Mouse (Mus musculus): ENCODE measurements around the gene Wsb2. TPM values are rescaled to one million over a fixed set of nuclear protein-coding genes. Genes with fewer than 3 reads are reported as not detected.
"Not testable (repeated sequence)": the region's sequence is repeated elsewhere in the genome, so short reads cannot be mapped to it uniquely, and the experiment has no call there.

Wsb2 gene
- total RNA-seq, 1 experiment from 2014 or later, result 19.2 TPM

DNA sequence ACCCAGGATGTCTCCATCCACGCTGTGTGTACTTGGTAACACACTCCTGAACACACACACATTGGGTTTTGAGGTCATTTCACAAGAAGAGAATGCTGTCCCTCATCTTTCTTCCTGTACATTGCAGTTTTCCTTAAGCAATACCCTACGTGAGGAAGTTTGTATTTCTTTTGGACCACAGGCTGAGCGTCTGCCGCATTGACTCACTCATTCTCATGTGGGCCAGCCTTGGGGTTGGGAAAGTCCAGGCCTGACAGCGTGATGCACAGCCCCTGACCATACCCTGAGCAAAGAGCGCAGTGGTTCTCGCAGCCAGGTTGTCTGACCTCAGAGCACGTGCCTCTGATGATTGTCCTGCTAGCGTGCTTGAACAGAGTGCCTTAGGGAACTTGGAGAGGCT lies 16.3 kb downstream of the Wsb2 start:
- peak in 1 of 2 experiments; percentile 33; a peak in 1 of 4 replicates for ATAC-seq (replicated peaks in 1 of 2; ENCODE audit: insufficient read depth in 1 of 2, low FRiP score in 2 of 2, low TSS enrichment in 1 of 2, low read depth in 1 of 2, poor library complexity in 2 of 2, severe bottlenecking in 2 of 2)

DNA sequence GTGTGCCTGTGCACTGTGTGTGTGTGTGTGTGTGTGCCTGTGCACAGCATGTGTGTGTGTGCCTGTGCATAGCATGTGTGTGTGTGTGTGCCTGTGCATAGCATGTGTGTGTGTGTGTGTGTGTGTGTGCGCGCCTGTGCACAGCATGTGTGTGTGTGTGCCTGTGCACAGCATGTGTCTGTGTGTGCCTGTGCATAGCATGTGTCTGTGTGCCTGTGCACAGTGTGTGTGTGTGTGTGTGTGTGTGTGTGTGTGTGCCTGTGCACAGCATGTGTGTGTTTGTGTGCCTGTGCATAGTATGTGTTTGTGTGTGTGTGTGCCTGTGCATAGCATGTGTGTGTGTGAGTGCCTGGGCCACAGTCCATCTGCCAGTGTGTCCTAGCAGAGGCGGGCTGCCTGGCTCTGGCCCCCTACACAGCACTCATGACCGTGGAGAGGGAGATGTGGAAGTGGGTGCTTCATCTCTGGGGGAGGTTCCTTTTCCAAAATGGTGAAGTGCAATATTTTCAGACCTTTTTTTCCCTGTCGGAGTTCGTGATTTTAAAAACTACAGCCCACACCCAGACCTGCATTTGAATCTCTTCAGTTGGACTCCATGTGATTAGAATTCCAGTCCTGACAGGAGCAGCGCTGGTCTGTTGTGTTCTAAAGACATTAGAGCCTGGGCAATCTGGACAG lies 17.4 kb downstream of the Wsb2 start:
- ATAC-seq (replicated peaks in 1 of 2; ENCODE audit: insufficient read depth in 1 of 2, low FRiP score in 2 of 2, low TSS enrichment in 1 of 2, low read depth in 1 of 2, poor library complexity in 2 of 2, severe bottlenecking in 2 of 2), result no peak

DNA sequence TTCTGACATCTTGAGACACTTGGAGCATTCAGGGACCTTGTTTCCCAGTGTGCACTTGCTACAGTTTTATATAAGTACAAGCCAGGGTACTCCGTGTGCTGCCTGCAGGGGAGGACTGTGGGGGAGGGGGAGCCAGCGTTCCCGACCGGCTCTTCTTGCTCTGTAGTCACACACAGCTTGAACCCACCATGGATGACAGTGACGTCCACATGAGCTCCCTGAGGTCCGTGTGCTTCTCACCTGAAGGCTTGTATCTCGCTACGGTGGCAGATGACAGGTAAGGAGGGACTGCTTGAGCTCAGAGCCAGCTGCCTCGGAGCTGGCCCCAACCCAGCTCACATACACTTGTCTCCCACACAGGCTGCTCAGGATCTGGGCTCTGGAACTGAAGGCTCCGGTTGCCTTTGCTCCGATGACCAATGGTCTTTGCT lies 19.2 kb downstream of the Wsb2 start:
- ATAC-seq (replicated peaks in 1 of 2; ENCODE audit: insufficient read depth in 1 of 2, low FRiP score in 2 of 2, low TSS enrichment in 1 of 2, low read depth in 1 of 2, poor library complexity in 2 of 2, severe bottlenecking in 2 of 2), result no peak

DNA sequence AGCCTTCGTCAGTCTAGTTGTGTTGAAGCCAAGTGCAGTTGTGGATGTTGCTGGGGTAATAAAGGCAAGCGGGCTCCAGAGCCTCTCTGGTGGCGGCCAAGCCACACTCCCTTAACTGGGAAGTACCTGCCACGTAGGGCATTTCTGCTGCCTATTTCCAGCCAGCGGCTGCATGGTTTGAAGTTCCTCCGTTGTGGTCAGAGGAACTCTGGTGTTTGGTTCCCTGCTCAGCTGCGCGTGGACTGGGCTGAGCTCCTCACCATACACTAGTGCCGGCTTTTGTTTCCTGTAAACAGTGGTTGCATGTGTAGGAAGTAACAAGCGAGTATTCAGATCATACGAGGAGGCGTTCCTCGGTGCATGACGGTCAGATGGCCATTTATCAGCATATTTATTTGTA lies 20.6 kb downstream of the Wsb2 start:
- peak; percentile 65 to 74 for ATAC-seq (replicated peaks in 1 of 2; ENCODE audit: insufficient read depth in 1 of 2, low FRiP score in 2 of 2, low TSS enrichment in 1 of 2, low read depth in 1 of 2, poor library complexity in 2 of 2, severe bottlenecking in 2 of 2)

DNA sequence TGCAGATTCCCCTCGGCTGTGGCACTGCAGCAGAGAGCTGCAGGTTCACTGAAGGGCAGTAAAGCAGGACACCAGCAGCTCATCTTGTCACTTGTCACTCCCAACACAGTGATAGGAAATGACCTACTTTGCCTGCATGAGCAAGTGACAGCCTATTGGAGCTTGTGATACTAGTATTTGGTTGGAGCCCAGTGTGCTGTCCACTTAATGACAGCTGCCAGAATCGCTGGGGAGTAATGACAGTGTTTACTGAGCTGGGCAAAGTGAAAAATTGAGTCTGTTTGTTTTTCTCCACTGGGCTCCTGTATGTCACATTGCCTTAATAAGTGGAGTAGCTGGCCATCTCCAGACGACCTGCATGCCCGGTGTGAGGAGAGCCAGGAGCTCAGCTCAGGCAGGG lies 23.1 kb downstream of the Wsb2 start:
- ATAC-seq (replicated peaks in 1 of 2; ENCODE audit: insufficient read depth in 1 of 2, low FRiP score in 2 of 2, low TSS enrichment in 1 of 2, low read depth in 1 of 2, poor library complexity in 2 of 2, severe bottlenecking in 2 of 2), result no peak

DNA sequence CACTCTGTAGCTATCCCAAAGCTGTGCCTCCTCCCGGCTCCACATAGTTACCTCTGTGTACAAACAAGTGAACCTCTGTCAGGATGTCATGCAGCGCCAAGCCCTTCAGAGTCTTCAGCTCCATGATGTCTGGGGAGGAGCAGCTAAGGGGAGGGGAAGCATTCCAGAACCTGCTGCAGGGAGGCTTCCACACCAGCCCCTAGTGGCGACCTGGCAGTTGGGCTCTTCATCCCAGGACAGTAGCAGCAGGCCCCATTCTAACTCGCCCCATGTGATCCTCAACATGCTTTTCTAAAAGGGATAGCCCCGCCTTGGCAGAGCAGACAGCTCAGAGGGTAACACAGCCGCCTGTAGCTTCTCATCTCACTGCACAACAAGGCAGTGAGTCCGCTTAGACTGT lies 24.7 kb downstream of the Wsb2 start:
- ATAC-seq (replicated peaks in 1 of 2; ENCODE audit: insufficient read depth in 1 of 2, low FRiP score in 2 of 2, low TSS enrichment in 1 of 2, low read depth in 1 of 2, poor library complexity in 2 of 2, severe bottlenecking in 2 of 2), result no peak

DNA sequence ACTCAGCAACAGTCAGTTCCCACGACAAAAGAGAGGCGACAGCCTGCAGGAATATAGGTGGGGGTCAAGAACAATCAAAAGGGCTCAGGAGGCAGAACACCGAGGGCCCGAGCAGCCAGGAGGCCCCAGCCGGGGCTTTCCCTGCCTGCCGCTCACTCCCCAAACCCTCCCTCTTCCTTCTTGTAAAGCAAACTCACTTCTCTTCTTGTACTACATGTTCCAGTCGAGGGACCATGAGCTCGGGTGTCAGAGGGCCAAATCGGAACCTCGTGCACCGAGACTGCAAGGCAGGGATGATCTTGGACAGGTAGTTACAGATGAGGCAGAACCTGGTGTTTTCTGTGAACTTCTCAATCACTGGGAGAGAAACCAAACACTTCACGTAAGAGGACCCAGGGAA lies 26.1 kb downstream of the Wsb2 start:
- ATAC-seq (replicated peaks in 1 of 2; ENCODE audit: insufficient read depth in 1 of 2, low FRiP score in 2 of 2, low TSS enrichment in 1 of 2, low read depth in 1 of 2, poor library complexity in 2 of 2, severe bottlenecking in 2 of 2), result no peak

DNA sequence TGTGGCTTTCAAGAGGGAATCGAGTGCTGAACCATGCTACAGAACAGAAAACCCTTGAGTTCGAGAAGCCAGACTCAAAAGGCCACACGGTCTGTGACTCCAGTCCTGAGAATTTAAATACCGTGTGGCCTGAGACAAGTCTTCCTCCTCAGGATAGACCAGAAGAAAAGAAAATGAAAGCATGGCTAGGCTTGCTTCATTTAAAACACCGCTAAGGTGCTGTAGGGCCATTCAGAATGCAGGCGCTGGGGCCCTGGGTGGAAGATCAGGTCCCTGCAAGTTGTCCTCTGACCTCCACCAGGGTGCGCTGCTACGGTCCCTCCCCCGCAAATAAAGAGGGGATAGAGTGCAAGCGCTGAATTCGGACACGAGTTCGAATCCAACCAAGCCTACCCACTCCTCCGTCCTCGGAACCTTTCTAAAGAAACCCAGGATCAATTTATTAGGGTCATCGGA lies 31.2 kb downstream of the Wsb2 start:
- peak in 1 of 2 experiments; percentile 54; a peak in 2 of 4 replicates for ATAC-seq (replicated peaks in 1 of 2; ENCODE audit: insufficient read depth in 1 of 2, low FRiP score in 2 of 2, low TSS enrichment in 1 of 2, low read depth in 1 of 2, poor library complexity in 2 of 2, severe bottlenecking in 2 of 2)

DNA sequence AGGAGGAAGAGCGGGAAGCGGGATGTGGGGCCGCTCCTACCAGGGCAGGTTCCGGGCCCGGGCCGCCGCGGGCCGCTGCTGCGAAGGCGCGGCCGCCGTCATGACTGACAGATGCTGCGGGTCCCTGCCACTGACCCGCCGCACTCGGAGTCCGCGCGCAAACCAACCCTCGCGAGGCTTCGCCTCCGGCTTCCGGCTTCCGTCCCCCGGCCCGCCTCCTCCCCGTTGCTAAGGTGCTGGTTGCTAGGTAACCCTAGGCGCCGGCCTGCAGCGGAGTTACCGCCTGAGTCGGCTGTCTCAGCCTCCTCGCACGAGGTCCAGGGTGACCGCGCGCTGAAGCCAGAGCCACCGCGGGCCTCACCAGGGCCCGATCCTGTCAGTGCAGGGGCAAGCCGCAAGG lies 31.8 kb downstream of the Wsb2 start, which contains the start of gene Rfc5:
Gene Rfc5 (minus strand): TSS at position 171 of the 400 bp plus-strand sequence.
- peak; percentile 96 to 98 for ATAC-seq (replicated peaks in 1 of 2; ENCODE audit: insufficient read depth in 1 of 2, low FRiP score in 2 of 2, low TSS enrichment in 1 of 2, low read depth in 1 of 2, poor library complexity in 2 of 2, severe bottlenecking in 2 of 2)

DNA sequence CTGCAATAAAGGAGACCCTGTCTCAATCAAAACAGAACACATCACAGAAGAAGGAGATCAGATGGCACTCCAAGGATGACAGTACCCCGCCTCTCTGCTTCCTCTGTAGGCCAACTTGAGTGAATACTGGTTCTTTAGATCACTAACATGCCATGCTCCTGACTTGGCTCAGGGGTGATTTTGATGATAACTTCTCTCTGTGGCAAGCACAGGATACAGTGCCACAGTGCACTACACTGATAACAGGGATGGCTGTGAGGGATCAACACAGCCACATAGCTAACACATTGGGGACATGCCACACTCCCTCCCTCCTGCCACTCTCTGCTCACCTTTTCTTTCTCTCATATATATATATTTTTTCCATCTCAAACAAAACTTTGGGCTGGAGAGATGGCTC lies 33.8 kb downstream of the Wsb2 start:
- no peak for ATAC-seq (replicated peaks in 1 of 2; ENCODE audit: insufficient read depth in 1 of 2, low FRiP score in 2 of 2, low TSS enrichment in 1 of 2, low read depth in 1 of 2, poor library complexity in 2 of 2, severe bottlenecking in 2 of 2)

DNA sequence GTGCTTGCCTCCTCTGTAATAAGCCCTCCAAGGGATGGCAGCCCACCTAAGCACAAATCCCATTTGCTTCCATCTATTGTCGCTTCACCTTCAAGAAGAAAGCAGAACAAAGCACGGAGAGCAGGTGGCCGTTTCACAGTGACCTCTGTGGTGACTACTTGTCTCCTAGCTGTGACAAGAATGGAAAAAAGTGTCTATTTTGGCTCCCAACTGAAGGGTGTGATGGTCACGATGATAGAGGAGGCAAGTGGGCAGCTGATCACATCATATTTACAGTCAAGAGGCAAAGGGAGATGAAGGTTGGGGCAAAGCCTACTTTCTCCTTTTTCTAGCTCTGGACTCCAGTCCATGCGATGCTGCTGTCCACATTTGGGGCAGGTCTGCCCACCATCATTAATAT lies 38.7 kb downstream of the Wsb2 start:
- ATAC-seq (replicated peaks in 1 of 2; ENCODE audit: insufficient read depth in 1 of 2, low FRiP score in 2 of 2, low TSS enrichment in 1 of 2, low read depth in 1 of 2, poor library complexity in 2 of 2, severe bottlenecking in 2 of 2), result no peak

DNA sequence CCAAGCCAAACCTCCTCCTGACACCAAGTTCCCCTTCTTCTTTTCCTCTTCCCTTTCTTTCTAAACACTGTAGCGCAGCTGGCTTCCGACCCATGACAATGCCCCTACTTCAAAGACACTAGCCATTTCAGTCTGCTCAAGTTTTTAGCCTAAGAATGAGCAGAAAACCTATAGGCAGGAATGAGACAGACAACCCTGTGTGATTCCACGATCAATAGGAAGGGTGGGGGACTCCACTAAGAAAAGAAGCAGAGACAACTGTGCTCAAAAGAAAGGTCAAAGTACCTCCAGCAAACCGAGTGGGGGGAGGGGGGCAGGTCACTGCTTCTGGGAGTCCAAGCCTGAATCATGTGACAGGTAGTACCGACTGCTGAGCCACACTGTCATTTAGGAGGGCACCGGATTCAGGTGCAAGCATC lies 39.5 kb downstream of the Wsb2 start:
- peak; percentile 32 to 45; a peak in 3 of 4 replicates for ATAC-seq (replicated peaks in 1 of 2; ENCODE audit: insufficient read depth in 1 of 2, low FRiP score in 2 of 2, low TSS enrichment in 1 of 2, low read depth in 1 of 2, poor library complexity in 2 of 2, severe bottlenecking in 2 of 2)

DNA sequence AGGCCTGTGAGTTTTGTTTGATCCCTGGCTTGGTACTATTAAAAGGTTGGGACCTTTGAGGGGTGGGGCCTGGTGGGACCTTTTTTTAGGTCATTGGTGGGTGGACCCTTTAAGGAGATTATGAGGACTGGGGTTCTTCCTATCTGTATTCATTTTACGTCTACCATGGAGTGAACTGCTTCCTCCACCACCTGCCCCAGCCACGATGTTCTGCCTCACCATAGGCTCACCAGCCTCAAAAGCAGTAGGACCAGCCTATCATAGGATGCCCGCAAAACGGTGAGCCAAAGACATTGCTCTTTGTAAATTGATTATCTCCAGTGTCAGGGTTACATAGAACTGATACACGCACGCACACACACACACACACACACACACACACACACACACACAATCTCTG lies 40.3 kb downstream of the Wsb2 start:
- 0 out of 4 replicates have a peak, but pooled peaks of 1 of the 2 experiments have one; percentile 2 for ATAC-seq (replicated peaks in 1 of 2; ENCODE audit: insufficient read depth in 1 of 2, low FRiP score in 2 of 2, low TSS enrichment in 1 of 2, low read depth in 1 of 2, poor library complexity in 2 of 2, severe bottlenecking in 2 of 2)

DNA sequence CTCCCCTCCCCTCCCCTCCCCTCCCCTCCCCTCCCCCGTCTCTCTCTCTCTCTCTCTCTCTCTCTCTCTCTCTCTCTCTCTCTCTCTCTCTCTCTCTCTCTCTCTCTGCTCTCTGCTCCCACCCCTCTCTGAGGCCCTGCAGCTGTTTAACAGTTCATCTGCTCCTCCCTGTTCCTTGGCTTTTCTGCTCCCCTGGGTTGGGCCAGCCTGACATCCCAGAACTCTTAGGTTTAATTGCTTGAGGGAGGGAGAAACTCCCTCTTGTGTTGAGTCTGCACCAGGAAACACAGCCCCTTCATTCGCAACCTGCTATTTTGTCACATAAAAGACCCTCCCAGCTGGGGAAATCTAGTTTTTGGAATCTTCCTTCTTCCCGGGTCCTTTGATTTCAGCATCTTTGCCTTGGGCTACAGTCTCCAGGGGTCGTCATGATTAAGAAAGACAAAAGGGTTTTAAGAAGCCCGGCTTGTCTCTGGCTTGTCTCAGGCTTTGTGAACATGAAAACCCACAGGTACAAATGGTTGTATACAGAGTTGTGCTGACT lies 41.0 kb downstream of the Wsb2 start:
- no peak for ATAC-seq (replicated peaks in 1 of 2; ENCODE audit: insufficient read depth in 1 of 2, low FRiP score in 2 of 2, low TSS enrichment in 1 of 2, low read depth in 1 of 2, poor library complexity in 2 of 2, severe bottlenecking in 2 of 2)

DNA sequence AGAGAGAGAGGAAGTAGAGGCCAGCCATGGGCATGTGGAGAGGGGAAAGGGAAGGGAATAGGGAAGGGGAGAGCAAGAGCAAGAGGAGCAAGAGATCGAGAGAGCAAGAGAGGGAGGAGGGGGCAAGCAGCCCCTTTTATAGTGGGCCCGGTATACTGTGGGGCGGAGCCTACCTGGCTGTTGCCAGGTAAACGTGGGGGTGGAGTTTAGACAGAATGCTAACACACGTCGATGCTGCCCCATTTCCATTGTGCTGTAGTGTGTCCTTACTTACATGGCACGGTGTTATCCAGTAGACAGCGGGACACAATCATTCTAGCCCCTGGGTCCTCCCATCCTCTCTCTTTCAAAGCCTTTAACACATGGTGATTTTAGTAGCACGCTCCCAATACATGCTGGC lies 42.2 kb downstream of the Wsb2 start:
- no peak for ATAC-seq (replicated peaks in 1 of 2; ENCODE audit: insufficient read depth in 1 of 2, low FRiP score in 2 of 2, low TSS enrichment in 1 of 2, low read depth in 1 of 2, poor library complexity in 2 of 2, severe bottlenecking in 2 of 2)

DNA sequence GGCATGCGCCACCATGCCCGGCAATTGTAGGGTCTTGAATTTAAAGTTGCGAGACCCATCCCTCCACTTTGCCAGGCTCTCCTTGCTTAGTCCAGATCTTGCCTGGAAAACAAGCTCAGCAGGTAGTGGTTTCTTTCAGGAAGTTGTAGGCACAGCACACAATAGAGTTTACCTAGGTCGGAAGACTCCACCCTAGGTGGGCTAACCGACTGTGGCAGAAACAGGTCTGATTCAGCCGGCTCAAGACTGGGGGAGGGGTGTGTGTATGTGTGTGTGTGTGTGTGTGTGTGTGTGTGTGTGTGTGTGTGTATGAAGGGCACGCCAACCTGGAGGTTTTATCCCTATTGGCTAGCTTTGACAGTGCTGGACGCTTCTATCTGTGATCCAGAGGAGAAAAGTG lies 46.5 kb downstream of the Wsb2 start:
- no peak for ATAC-seq (replicated peaks in 1 of 2; ENCODE audit: insufficient read depth in 1 of 2, low FRiP score in 2 of 2, low TSS enrichment in 1 of 2, low read depth in 1 of 2, poor library complexity in 2 of 2, severe bottlenecking in 2 of 2)

DNA sequence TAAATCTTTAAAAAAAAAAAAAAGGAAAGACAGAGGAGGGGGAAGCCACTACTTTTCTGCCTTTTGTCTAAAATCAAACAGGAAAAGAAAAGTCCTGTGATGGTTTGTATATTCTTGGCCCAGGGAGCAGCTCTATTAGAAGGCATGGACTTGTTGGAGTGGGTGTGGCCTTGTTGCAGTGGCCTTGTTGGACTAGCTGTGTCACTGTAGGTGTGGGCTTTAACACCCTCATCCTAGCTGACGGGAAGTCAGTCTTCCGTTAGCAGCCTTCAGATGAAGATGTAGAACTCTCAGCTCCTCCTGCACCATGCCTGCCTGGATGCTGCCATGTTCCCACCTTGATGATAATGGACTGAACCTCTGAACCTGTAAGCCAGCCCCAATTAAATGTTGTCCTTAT lies 47.6 kb downstream of the Wsb2 start:
- ATAC-seq (replicated peaks in 1 of 2; ENCODE audit: insufficient read depth in 1 of 2, low FRiP score in 2 of 2, low TSS enrichment in 1 of 2, low read depth in 1 of 2, poor library complexity in 2 of 2, severe bottlenecking in 2 of 2), result not testable (repeated sequence)

DNA sequence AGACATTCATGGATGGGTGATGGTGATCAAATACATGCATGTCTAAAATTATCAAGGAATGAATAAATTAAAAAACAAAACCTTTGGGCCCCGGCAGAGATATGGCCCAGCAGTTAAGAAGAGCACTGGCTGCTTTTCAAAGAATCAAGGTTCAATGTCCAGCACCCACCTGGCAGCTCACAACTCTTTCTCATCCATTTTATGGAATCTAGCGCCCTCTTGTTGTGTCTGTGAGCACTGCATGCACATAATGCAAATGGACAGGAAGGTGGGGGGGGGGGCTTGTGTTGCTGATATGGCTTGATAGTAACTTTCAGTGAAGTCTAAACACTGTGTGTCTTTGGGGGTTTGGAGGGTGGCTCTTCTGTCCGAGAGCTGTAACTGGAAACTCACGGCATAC lies 51.1 kb downstream of the Wsb2 start:
- peak in 1 of 2 experiments; percentile 32; a peak in 1 of 4 replicates for ATAC-seq (replicated peaks in 1 of 2; ENCODE audit: insufficient read depth in 1 of 2, low FRiP score in 2 of 2, low TSS enrichment in 1 of 2, low read depth in 1 of 2, poor library complexity in 2 of 2, severe bottlenecking in 2 of 2)

DNA sequence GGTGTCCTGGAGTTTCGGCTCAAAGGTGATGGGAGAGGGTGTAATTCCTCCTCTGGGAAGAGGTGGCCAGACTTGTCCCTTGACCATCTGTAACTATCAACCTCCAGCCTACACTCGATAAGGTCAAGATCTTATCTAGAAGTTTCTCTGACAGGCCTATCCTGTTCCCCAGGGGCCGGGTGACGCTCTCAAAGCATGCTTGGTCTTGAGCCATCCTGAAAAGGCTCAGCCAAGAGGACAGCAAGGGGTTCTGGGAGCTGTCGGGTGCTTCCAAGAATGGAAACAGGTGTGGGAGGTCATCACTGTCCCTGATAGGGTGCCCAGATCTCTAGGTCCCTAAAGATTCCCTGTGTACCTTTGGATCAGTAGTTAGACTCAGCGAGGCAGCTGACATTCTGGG lies 52.3 kb downstream of the Wsb2 start:
- no peak for ATAC-seq (replicated peaks in 1 of 2; ENCODE audit: insufficient read depth in 1 of 2, low FRiP score in 2 of 2, low TSS enrichment in 1 of 2, low read depth in 1 of 2, poor library complexity in 2 of 2, severe bottlenecking in 2 of 2)
